Mouse (Mus musculus): ENCODE measurements around the gene Ctsk.
"Not testable (repeated sequence)": the region's sequence is repeated elsewhere in the genome, so short reads cannot be mapped to it uniquely, and the experiment has no call there.

The Ctsk gene

DNA sequence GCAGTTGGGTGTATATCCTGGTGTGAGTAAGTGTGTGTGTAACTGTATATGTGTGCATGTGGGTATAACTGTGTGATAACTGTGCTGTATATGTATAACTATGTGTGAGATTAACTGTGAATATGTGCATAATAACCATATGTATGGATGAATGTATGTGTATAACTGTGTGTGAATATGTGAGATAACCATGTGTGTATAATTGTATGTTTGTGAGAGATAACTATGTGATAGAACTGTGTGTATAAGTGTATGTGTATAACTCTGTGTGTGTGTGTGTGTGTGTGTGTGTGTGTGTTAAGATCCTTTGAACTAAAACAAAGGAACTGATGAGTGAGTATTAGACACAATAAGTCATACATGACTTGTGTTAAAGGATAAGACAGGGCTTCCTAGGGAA lies 27.1 kb downstream of the Ctsk start:
- DNase-seq, result no peak

DNA sequence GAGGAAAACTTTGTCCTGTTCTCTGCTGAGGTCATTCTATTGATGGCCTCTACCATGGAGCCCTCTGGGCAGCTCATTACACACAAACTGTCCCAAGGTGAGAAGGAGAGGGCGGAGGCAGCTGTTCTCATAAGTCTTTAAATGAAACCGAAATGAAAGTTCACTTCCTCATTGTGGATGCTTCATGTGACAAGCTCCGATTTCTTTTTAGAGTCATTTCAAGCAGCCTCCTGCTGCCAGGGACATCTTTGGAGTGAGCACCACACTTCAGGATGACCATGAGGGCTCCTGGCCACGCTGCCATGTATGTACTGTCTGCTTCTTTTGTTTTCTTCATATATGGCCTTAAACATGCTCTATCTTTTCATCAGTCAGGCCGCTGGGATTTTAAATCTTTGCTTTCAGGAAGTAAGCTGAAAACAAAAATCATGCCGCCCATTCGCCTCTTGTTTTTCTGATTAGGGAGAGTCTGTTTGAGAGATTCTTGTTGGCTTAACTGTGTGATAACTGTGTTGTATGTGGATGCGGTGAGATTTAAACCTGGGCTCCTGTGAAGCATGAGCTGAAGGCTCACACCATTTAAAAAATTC lies 27.7 kb downstream of the Ctsk start, which contains the start of gene Ctss:
Gene Ctss, plus strand, starts transcription at position 165 of the 590 bp plus-strand sequence.
- DNase-seq, result no peak

DNA sequence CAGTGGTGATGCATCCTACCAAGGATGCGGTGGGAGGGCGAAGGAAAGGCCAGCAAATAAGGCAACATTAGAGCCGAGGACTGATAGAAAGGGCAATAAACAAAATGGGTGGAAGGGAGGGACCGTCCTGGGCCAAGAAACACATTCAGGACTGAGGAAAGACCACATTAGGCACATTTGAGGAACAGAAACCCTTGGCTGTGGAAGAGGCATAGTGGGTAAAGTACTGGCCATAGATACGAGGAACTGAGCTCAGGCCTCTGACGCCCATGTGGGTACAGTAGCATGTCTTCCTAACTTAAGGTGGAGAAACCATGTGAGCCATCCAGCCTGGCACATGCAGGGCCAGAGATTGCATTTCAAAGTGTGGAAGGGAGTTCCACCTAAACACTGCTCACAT lies 30.8 kb downstream of the Ctsk start:
- DNase-seq, result no peak

DNA sequence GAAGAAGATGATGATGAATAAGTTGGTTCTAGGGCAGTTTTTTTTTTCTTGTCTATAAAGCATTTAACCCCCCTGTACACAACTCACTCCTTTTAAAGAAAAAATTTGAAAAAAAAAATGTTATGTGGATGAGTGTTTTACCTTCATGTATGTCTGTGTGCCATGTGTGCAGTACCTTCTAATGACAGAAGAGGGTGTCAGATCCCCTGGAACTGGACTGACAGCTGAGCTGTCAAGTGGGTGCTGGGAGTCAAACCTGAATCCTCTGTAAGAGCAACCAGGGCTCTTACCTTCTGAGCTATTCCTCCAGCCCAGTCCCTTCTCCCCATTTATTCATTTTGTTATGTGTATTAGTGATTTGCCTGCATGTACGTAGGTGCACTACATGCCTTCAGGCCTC lies 32.0 kb downstream of the Ctsk start:
- no peak for DNase-seq

DNA sequence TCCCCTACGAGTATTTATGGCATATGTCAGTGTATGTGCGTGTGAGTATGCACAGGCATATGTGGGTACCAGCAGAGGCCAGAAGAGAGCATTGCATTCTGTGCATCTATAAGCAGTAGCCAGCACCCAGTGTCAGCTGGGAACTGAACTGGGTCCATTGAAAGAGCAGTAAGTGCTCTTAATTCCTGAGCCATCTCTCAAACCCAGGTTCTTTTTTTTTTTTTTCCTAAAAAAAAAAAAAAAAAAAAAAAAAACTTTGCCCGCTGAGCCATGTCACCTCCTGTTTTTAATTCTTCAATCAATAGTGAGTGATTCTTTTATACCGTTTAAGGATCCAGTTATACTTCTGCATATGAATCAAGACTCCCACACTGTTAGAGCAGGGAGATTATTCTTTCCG lies 34.3 kb downstream of the Ctsk start:
- no peak for DNase-seq

DNA sequence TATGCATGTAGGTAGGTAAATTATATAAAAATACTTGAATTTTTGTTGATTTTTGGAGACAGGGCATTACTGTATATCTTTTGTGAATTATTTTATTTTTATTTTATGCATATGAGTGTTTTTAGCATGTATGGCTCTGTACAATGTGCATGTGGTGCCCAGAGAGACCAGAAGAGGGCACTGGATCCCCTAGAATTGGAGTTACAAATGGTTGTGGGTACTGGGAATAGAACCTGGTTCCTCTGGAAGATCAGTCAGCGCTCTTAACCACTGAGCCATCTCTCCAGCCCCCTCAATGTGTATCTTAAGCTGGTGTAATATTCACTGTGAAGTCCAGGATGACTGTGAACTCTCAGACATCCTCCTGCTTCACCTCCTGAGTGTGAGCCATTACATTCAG lies 35.9 kb downstream of the Ctsk start:
- no peak for DNase-seq

DNA sequence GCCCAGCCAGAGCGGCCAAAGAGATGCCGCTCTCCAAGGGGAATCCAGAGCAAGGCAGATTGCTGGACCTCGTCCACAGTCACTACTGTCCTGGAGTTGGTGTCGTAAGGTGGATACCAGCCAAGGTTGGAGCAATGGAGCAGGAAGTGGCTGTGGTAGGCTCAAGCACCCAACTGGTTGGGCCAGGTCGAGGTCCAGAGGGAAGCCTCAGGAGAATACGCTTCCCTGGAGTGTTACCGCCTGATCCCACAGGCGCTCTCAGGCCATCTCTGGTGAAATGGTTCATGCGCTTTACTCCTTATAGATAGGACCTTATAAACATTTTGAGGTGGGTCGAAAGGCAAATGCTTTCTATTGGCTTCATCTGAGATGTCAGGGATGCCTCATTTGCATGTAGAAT lies 39.9 kb downstream of the Ctsk start:
- DNase-seq, result no peak

DNA sequence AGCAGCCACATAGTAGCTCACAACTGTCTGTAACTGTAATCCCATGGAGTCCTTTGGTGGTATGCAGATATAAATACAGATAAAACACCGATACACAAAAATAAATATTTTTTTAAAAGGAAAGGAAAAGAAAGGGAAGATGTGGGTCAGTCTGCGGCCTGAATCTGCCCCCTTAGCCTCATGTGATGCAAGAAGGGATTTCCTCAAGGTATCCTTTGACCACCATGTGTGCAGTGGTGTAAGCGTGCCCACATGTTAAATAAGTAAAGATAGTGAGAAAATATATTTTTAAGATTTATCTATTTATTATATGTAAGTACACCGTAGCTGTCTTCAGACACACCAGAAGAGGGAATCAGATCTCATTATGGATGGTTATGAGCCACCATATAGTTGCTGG lies 40.8 kb downstream of the Ctsk start:
- DNase-seq, result no peak

DNA sequence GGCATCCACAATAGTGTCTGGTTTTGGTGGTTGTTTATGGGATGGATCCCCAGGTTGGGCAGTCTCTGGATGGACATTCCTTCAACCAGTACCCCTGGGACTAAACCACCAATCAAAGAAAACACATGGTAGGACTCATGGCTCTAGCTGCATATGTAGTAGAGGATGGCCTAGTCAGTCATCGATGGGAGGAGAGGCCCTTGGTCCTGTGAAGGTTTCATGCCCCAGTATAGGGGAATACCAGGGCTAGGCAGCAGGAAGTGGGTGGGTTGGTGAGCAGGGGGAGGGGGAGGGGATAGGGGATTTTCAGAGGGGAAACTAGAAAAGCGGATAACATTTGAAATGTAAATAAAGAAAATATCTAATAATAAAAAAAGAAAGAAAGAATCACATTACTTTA lies 42.1 kb downstream of the Ctsk start:
- DNase-seq, result not testable (repeated sequence)

DNA sequence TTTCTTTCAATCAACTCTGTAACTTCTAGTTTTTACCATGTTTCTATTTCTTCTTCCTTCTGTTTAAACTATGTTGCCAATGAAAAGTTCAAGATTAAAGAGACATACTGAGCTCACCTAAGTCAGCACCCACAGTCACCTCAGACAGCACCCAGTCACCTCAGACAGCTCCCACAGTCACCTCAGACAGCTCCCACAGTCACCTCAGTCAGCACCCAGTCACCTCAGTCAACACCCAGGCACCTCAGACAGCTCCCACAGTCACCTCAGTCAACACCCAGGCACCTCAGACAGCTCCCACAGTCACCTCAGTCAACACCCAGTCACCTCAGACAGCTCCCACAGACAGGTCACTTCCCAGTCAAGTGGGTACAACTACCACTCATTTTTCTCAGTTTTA lies 43.1 kb downstream of the Ctsk start:
- DNase-seq, result no peak

DNA sequence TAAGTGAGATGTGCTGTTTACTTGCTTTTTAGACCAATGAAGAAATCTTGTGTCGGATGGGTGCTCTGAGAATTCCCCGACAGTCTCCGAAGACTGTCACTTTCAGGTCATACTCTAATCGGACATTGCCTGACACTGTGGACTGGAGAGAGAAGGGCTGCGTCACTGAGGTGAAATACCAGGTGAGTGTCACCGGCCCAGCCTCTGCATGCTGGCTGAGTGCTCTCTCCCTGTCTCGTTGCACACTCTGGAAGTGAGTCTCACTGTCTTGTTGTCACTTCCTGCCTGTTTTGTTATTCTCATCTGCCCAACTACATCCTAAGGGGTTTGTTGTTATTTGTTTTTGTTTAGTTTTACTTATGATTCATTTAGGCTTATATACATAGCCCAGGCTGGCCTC lies 43.9 kb downstream of the Ctsk start:
- DNase-seq, result no peak

DNA sequence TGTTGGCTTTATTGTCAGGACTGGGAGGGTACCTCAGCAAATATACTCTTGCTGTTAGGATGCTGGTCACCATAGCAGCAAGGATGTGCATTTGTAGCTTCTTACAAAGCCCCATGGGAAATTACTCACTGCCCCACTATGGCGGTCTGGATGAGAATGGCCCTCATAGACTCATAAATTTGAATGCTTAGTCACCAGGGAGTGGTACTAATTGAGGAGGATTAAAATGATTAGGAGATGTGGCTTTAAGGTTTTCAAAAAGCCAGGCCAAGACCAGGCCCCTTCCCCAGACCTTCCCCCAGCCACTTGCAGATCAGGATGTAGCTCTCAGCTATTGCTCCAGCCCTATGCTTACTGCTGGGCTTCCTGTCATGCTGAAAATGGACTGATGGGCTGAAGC lies 51.1 kb downstream of the Ctsk start:
- DNase-seq, result no peak

DNA sequence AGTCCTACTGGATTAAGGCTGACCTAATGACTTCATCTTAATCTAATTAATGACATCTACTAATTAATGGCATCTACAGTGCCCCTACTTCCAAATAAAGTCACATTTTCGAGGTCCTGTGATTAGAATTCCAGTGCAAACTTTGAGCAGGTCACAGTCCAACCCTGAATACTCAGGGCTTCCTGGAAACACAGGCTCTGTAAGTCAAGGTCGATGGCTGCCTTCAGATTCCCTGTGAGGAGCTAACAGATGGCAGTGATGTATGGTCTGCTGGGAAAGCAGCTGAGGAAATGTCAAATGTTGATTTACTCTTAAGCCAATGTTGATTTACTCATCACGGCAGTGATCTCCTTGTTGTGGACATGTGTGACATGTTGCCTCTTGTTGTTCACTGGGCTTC lies 54.9 kb downstream of the Ctsk start:
- no peak for DNase-seq

Measured in kidney, adult 18-20 months (tissue).